Mouse (Mus musculus): Measurements from ENCODE around the gene Dyrk4. TPM values are rescaled to one million over a fixed set of nuclear protein-coding genes. Genes with fewer than 3 reads are reported as not detected.

Gene Dyrk4
- total and polyA plus RNA-seq, 3 experiments, result 0.04 TPM; not detected in 2

DNA sequence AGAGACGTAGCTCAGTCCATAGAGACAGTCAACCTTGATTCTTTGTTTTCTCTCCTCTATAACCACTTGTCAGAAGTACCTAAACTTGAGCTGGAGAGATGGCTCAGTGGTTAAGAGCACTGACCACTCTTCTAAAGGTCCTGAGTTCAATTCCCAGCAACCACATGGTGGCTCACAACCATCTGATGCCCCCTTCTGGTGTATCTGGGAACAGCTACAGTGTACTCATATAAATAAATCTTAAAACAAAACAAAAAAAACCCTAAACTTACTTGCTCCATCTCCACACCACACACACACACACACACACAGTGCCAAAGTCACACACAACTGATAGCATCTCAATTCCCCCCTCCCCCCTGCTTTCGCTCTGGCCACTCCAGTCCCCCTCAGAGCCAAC is 16.4 kb upstream of the Dyrk4 start:
- WGBS, result 80% methylated on average over 2 of the region's 2 CpGs
- intact Hi-C loops (cut with DNase I), result loop anchor here (2.0 to 5.0 kb wide), 2 partner anchors 89 to 146 kb away; partner anchors contain the start of gene Ndufa9
- Histone ChIP-seq H3K4me3 (no peak overlapping the region), H3K27me3 (ENCODE audit: control insufficient read depth, insufficient read depth, low read length) (no peaks in the 10 kb centered on the region), H3K4me1 (ENCODE audit: control insufficient read depth, insufficient read depth, low read length) (peaks cover 2% of the 10 kb centered on the region; the same call in 1 of the 2 replicates), H3K27ac (no peak overlapping the region), H3K36me3 (ENCODE audit: control insufficient read depth, insufficient read depth, low read length) (no peaks in the 10 kb centered on the region), H3K9ac (ENCODE audit: low read depth, low read length) (no peak overlapping the region), H3K79me2 (replicated peaks; ENCODE audit: control insufficient read depth, insufficient read depth, low read length) (peaks cover 2% of the 10 kb centered on the region; the same call in 1 of the 2 replicates)
- no peak for DNase-seq
- peak; percentile 43 for TF ChIP-seq CTCF (IDR thresholded peaks at IDR 0.05)
- no peak for TF ChIP-seq POLR2A (IDR thresholded peaks at IDR 0.05; ENCODE audit: insufficient read depth, low read depth, low read length)
- no peak for TF ChIP-seq EP300 (IDR thresholded peaks at IDR 0.05; ENCODE audit: insufficient read depth, low read depth, low read length)

DNA sequence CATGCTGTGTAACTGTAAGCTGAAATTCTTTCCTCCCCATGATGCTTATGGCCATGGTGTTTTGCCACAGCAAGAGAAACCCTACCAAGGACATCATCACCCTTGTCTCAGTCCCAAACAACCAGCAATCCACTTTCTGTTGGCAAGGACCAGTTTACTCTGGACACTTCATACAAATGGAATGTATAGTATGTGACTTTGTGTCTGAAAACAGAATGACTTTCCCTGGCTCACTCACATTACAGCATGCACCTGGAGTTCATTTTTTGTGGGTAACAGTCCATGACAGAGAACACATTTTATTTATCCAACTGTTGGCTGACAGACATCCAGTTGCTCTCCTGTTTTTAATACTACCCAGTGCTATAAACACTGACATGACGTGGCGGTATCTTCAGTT is 11.3 kb upstream of the Dyrk4 start:
- no peaks in the 10 kb centered on the region for H3K36me3 ChIP-seq (ENCODE audit: control insufficient read depth, insufficient read depth, low read length)
- no peak overlapping the region for H3K9ac ChIP-seq (ENCODE audit: low read depth, low read length)

GRCm38 (mm10) chr6:126914928-126915327 is 6.7 kb downstream of the Dyrk4 start:
- no peaks in the 10 kb centered on the region for H3K4me1 ChIP-seq (ENCODE audit: control insufficient read depth, insufficient read depth, low read length)
- intact Hi-C loops (cut with DNase I), result no loop called here
- no peak overlapping the region for H3K27ac ChIP-seq
- no peaks in the 10 kb centered on the region for H3K36me3 ChIP-seq (ENCODE audit: control insufficient read depth, insufficient read depth, low read length)
- no peak for DNase-seq
- no peak overlapping the region for H3K9ac ChIP-seq (ENCODE audit: low read depth, low read length)
- 76% methylated on average over 5 of the region's 5 CpGs for WGBS
- H3K27me3 ChIP-seq (ENCODE audit: control insufficient read depth, insufficient read depth, low read length), result no peaks in the 10 kb centered on the region
- H3K79me2 ChIP-seq (replicated peaks; ENCODE audit: control insufficient read depth, insufficient read depth, low read length), result no peaks in the 10 kb centered on the region
- H3K4me3 ChIP-seq, result no peak overlapping the region
- TF ChIP-seq POLR2A (IDR thresholded peaks at IDR 0.05; ENCODE audit: insufficient read depth, low read depth, low read length) (no peak), EP300 (IDR thresholded peaks at IDR 0.05; ENCODE audit: insufficient read depth, low read depth, low read length) (no peak), CTCF (IDR thresholded peaks at IDR 0.05) (no peak)

More for the DNA sequence above, 11.3 kb upstream of the Dyrk4 start:
- intact Hi-C loops (cut with DNase I), result no loop called here
- no peaks in the 10 kb centered on the region for H3K79me2 ChIP-seq (replicated peaks; ENCODE audit: control insufficient read depth, insufficient read depth, low read length)
- no peaks in the 10 kb centered on the region for H3K4me1 ChIP-seq (ENCODE audit: control insufficient read depth, insufficient read depth, low read length)
- no peak for DNase-seq
- no peak overlapping the region for H3K4me3 ChIP-seq
- no peak overlapping the region for H3K27ac ChIP-seq
- no peaks in the 10 kb centered on the region for H3K27me3 ChIP-seq (ENCODE audit: control insufficient read depth, insufficient read depth, low read length)
- WGBS, result 60% methylated on average over 2 of the region's 2 CpGs
- TF ChIP-seq CTCF (IDR thresholded peaks at IDR 0.05) (no peak), POLR2A (IDR thresholded peaks at IDR 0.05; ENCODE audit: insufficient read depth, low read depth, low read length) (no peak), EP300 (IDR thresholded peaks at IDR 0.05; ENCODE audit: insufficient read depth, low read depth, low read length) (no peak)

DNA sequence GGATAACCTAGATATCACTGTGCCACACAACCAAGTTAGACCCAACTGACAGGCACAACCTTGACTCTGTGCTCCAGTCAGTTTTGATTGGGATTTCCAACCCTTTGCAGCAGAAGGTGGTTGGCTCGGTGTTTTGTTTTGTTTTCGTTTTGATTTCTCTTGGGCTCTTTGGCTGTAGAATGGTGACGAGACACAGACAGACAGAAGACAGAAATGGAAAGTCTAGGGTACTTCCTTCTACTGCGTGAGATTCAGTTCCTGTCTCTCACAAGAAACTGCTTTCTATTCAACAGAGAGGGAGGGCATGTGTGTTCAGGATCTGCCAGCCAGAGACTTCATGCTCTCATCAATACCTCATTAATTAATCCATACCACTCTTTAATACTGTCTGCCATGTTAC is 10.9 kb downstream of the Dyrk4 start:
- no peak for DNase-seq
- H3K79me2 ChIP-seq (replicated peaks; ENCODE audit: control insufficient read depth, insufficient read depth, low read length), result no peaks in the 10 kb centered on the region
- H3K27me3 ChIP-seq (ENCODE audit: control insufficient read depth, insufficient read depth, low read length), result no peaks in the 10 kb centered on the region
- H3K27ac ChIP-seq, result no peak overlapping the region
- no peak overlapping the region for H3K4me3 ChIP-seq
- intact Hi-C loops (cut with DNase I), result no loop called here
- no peak overlapping the region for H3K9ac ChIP-seq (ENCODE audit: low read depth, low read length)
- no peaks in the 10 kb centered on the region for H3K4me1 ChIP-seq (ENCODE audit: control insufficient read depth, insufficient read depth, low read length)
- no peaks in the 10 kb centered on the region for H3K36me3 ChIP-seq (ENCODE audit: control insufficient read depth, insufficient read depth, low read length)
- WGBS, result 26% methylated on average over 4 of the region's 4 CpGs
- TF ChIP-seq POLR2A (IDR thresholded peaks at IDR 0.05; ENCODE audit: insufficient read depth, low read depth, low read length) (no peak), EP300 (IDR thresholded peaks at IDR 0.05; ENCODE audit: insufficient read depth, low read depth, low read length) (no peak), CTCF (IDR thresholded peaks at IDR 0.05) (no peak)

GRCm38 (mm10) chr6:126907876-126908275 is 13.8 kb downstream of the Dyrk4 start:
- Histone ChIP-seq H3K27ac (no peak overlapping the region), H3K27me3 (ENCODE audit: control insufficient read depth, insufficient read depth, low read length) (no peaks in the 10 kb centered on the region), H3K9ac (ENCODE audit: low read depth, low read length) (no peak overlapping the region), H3K36me3 (ENCODE audit: control insufficient read depth, insufficient read depth, low read length) (no peaks in the 10 kb centered on the region), H3K4me3 (no peak overlapping the region), H3K4me1 (ENCODE audit: control insufficient read depth, insufficient read depth, low read length) (no peaks in the 10 kb centered on the region), H3K79me2 (replicated peaks; ENCODE audit: control insufficient read depth, insufficient read depth, low read length) (no peaks in the 10 kb centered on the region)
- WGBS, result 26% methylated on average over 3 of the region's 3 CpGs
- TF ChIP-seq CTCF (IDR thresholded peaks at IDR 0.05), result no peak
- no peak for TF ChIP-seq EP300 (IDR thresholded peaks at IDR 0.05; ENCODE audit: insufficient read depth, low read depth, low read length)
- no peak for TF ChIP-seq POLR2A (IDR thresholded peaks at IDR 0.05; ENCODE audit: insufficient read depth, low read depth, low read length)
- intact Hi-C loops (cut with DNase I), result no loop called here
- DNase-seq, result no peak

DNA sequence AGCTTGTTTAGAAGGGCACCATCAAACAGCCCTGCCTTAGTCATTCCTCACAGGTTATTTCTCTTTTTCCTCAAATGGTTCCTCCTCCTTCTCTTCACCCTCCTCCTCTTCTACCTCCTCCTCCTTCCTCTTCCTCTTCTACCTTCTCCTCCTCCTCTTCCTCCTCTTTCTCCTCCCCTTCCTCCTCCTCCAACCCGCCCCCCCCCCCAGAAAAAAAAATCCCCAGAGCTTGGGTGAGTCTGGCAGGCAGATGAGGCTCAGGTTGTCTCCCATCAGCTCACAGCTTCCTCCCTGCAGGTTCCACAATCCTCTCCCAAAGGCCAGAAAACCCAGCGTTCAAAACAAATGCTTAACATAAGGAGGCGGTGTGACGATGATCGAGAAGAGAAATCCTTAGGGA is 14.3 kb downstream of the Dyrk4 start:
- intact Hi-C loops (cut with DNase I), result no loop called here
- no peak overlapping the region for H3K9ac ChIP-seq (ENCODE audit: low read depth, low read length)
- H3K4me3 ChIP-seq, result no peak overlapping the region
- H3K4me1 ChIP-seq (ENCODE audit: control insufficient read depth, insufficient read depth, low read length), result no peaks in the 10 kb centered on the region
- 70% methylated on average over 4 of the region's 5 CpGs for WGBS
- TF ChIP-seq CTCF (IDR thresholded peaks at IDR 0.05) (no peak), EP300 (IDR thresholded peaks at IDR 0.05; ENCODE audit: insufficient read depth, low read depth, low read length) (no peak)
- no peaks in the 10 kb centered on the region for H3K79me2 ChIP-seq (replicated peaks; ENCODE audit: control insufficient read depth, insufficient read depth, low read length)
- DNase-seq, result no peak
- H3K27ac ChIP-seq, result no peak overlapping the region
- H3K36me3 ChIP-seq (ENCODE audit: control insufficient read depth, insufficient read depth, low read length), result no peaks in the 10 kb centered on the region
- no peaks in the 10 kb centered on the region for H3K27me3 ChIP-seq (ENCODE audit: control insufficient read depth, insufficient read depth, low read length)
